Mouse (Mus musculus) CH12.LX (cell line): ENCODE measurements around the gene Slc22a17.

ENCODE experiments used
- E2F4 ChIP-seq: IDR thresholded peaks from 2 replicates; pipeline ENCODE4 v1.6.1; 2011; ENCODE audit warnings: low read depth, low read length, improper control_type of control experiment; ENCODE audit not compliant: insufficient replicate concordance
- EP300 ChIP-seq: IDR thresholded peaks from 2 replicates; pipeline ENCODE4 v1.6.1; 2011; ENCODE audit warnings: low read length, improper control_type of control experiment

GRCm38 (mm10) chr14:54912109-54912850 is 652 bp downstream of the Slc22a17 start:
- TF ChIP-seq E2F4 (no peak), EP300 (no peak)
